In the genomic region with DNA sequence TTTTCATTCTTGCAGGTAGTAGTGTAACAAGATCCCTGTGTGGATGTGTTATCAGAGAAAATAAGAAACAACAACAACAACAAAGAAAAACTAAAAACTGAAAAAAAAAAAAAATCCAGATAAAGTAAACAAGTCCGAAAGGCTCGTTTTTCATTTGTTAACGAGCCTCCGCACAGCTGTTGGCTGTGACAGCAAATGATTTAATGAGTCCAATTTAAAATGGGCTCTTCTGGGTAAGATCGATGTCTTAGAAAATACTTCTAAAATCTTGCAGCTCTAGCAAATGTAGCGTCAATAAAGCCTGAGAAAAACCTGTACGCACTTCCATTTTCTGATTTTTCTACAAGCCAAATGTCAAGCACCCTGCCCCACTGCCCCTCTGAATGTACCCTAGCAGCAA, we compare ENCODE assay signal across 20 mouse cellular contexts.
DNase-seq lines count a peak whose midpoint lies in the region; ATAC-seq and TF ChIP-seq lines count a peak whose summit lies in the region.
"Had no signal": no experiment of that assay in that cellular context is flagged by ENCODE, and none has a peak within 500 bp of the region (broad histone marks: within the 10 kb centered on the region; RNA-seq: fewer than 3 reads in every experiment).

No protein-coding gene starts in this region.

- H3K27ac ChIP-seq in kidney, embryonic 15.5 days: no peak overlapping the region
- no peak overlapping the region for H3K27ac ChIP-seq in midbrain, postnatal 0 days (ENCODE audit: low read depth, low read length)
- H3K27ac ChIP-seq in midbrain, embryonic 10.5 days (replicated peaks): no peak overlapping the region
- H3K27ac ChIP-seq: embryonic facial prominence, embryonic 10.5 days; embryonic facial prominence, embryonic 12.5 days; forebrain, embryonic 13.5 days; forebrain, embryonic 15.5 days had no signal

- H3K9me3 ChIP-seq in kidney, embryonic 15.5 days (replicated peaks): no peaks in the 10 kb centered on the region
- no peaks in the 10 kb centered on the region for H3K9me3 ChIP-seq in midbrain, postnatal 0 days (ENCODE audit: low read length)
- H3K9me3 ChIP-seq in midbrain, embryonic 10.5 days (replicated peaks): no peaks in the 10 kb centered on the region
- H3K9me3 ChIP-seq: embryonic facial prominence, embryonic 10.5 days; embryonic facial prominence, embryonic 12.5 days; forebrain, embryonic 13.5 days; forebrain, embryonic 15.5 days had no signal

- H3K27me3 ChIP-seq in kidney, embryonic 15.5 days: no peaks in the 10 kb centered on the region
- H3K27me3 ChIP-seq in midbrain, postnatal 0 days (ENCODE audit: insufficient read depth, low read length): no peaks in the 10 kb centered on the region
- H3K27me3 ChIP-seq in midbrain, embryonic 10.5 days (ENCODE audit: low read depth, poor library complexity, severe bottlenecking): no peaks in the 10 kb centered on the region
- H3K27me3 ChIP-seq: embryonic facial prominence, embryonic 12.5 days; forebrain, embryonic 13.5 days; forebrain, embryonic 15.5 days had no signal

- DNase-seq in heart, adult 11 months: peak; percentile 39
- DNase-seq in heart, adult 18-20 months: no peak
- no peak for DNase-seq in kidney, adult 18-20 months
- peak; percentile 8 for DNase-seq in midbrain, postnatal 0 days (ENCODE audit: low spot score)
- no peak for DNase-seq in midbrain, embryonic 10.5 days (ENCODE audit: low spot score)
- DNase-seq: adrenal gland, adult 2 months; adrenal gland, postnatal 10 days; adrenal gland, postnatal 25 days; B cell, adult 2 months; cerebellum, adult 11-12 months; cerebellum, adult 2 months; cerebellum, adult 9-10 months; cerebellum, postnatal 10 days; cerebellum, postnatal 25 days had no signal

- peak; percentile 56; the same call in 1 of the 2 replicates for ATAC-seq in kidney, embryonic 15.5 days (replicated peaks; ENCODE audit: low FRiP score)
- ATAC-seq in midbrain, postnatal 0 days (ENCODE audit: low FRiP score): no peak
- ATAC-seq in CD4-positive, CD25-positive, alpha-beta regulatory T cell, adult 4 months: no peak
- ATAC-seq: forebrain, embryonic 13.5 days; forebrain, embryonic 15.5 days had no signal

- H3K4me3 ChIP-seq in kidney, embryonic 15.5 days (replicated peaks): no peak overlapping the region
- no peak overlapping the region for H3K4me3 ChIP-seq in midbrain, postnatal 0 days (ENCODE audit: low read depth, low read length)
- no peak overlapping the region for H3K4me3 ChIP-seq in midbrain, embryonic 10.5 days
- H3K4me3 ChIP-seq: embryonic facial prominence, embryonic 10.5 days; embryonic facial prominence, embryonic 12.5 days; forebrain, embryonic 13.5 days; forebrain, embryonic 15.5 days had no signal

- WGBS in kidney, embryonic 15.5 days: 25% methylated on average over 7 of the region's 7 CpGs
- 84% methylated on average over 7 of the region's 7 CpGs for WGBS in midbrain, postnatal 0 days
- WGBS in midbrain, embryonic 10.5 days: 90% methylated on average over 7 of the region's 7 CpGs

- H3K4me2 ChIP-seq in kidney, embryonic 15.5 days: 0 out of 2 replicates have a peak overlapping the region, but pooled peaks have one; percentile 15
- no peak overlapping the region for H3K4me2 ChIP-seq in midbrain, postnatal 0 days (ENCODE audit: low read depth, low read length, poor library complexity, severe bottlenecking)
- H3K4me2 ChIP-seq: embryonic facial prominence, embryonic 12.5 days; forebrain, embryonic 13.5 days; forebrain, embryonic 15.5 days had no signal

- H3K36me3 ChIP-seq in kidney, embryonic 15.5 days: no peaks in the 10 kb centered on the region
- H3K36me3 ChIP-seq in midbrain, postnatal 0 days (ENCODE audit: insufficient read depth, low read length): no peaks in the 10 kb centered on the region
- no peaks in the 10 kb centered on the region for H3K36me3 ChIP-seq in midbrain, embryonic 10.5 days
- H3K36me3 ChIP-seq: embryonic facial prominence, embryonic 10.5 days; embryonic facial prominence, embryonic 12.5 days; forebrain, embryonic 15.5 days had no signal

- no peak for TF ChIP-seq CTCF in midbrain, postnatal 0 days (IDR thresholded peaks at IDR 0.05)

- no peak overlapping the region for H3K9ac ChIP-seq in kidney, embryonic 15.5 days
- no peak overlapping the region for H3K9ac ChIP-seq in midbrain, postnatal 0 days (replicated peaks; ENCODE audit: low read length, poor library complexity, severe bottlenecking)
- H3K9ac ChIP-seq: embryonic facial prominence, embryonic 12.5 days; forebrain, embryonic 13.5 days; forebrain, embryonic 15.5 days had no signal

- H3K4me1 ChIP-seq in kidney, embryonic 15.5 days: no peaks in the 10 kb centered on the region
- H3K4me1 ChIP-seq in midbrain, postnatal 0 days (ENCODE audit: insufficient read depth, low read length): no peaks in the 10 kb centered on the region
- 0 out of 2 replicates have a peak, but pooled peaks cover 3% of the 10 kb centered on the region for H3K4me1 ChIP-seq in midbrain, embryonic 10.5 days
- H3K4me1 ChIP-seq: embryonic facial prominence, embryonic 12.5 days; forebrain, embryonic 15.5 days had no signal

Comparison
In these comparisons a context has a peak if more than half of its experiments do, and no peak if none do; other contexts are left out.
1. DNase-seq: peak in heart, adult 11 months (single experiment) and midbrain, postnatal 0 days (single experiment); none in heart, adult 18-20 months (0 of 2), kidney, adult 18-20 months (single experiment) and midbrain, embryonic 10.5 days (single experiment).